Mouse (Mus musculus): ENCODE data around the gene Taf3. TPM values are rescaled to one million over a fixed set of nuclear protein-coding genes. Genes with fewer than 3 reads are reported as not detected.

Taf3 gene
- polyA plus RNA-seq, 1 experiment from 2014 or later: 11.4 TPM

DNA sequence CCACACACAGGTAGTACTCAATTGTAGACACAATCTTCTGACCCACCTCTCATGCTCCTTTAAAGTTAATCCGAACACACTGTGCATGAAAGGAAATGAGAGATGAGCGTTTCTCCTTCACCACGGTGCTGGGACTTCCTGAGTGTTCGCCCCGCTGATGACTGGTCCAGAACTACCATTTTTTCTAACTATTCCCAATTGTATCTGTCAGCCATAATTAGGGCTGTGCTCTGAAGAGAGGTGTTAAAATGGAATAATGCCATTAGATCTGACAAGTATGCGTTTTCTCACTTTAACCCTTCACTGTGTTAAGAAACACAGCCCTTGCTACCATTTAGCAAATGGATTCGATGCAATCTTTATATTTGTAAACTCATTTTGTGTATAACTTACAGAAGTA, 18.6 kb downstream of the Taf3 start:
- H3K27ac ChIP-seq (ENCODE audit: low read depth, low read length): no peak overlapping the region
- no peak overlapping the region for H3K9ac ChIP-seq (ENCODE audit: low read depth, low read length)
- no peak overlapping the region for H3K4me3 ChIP-seq (ENCODE audit: low read length)
- H3K36me3 ChIP-seq (ENCODE audit: control insufficient read depth, insufficient read depth, low read length): no peaks in the 10 kb centered on the region
- no peak; the same call in 1 of the 2 replicates for ATAC-seq
- H3K27me3 ChIP-seq (replicated peaks; ENCODE audit: control insufficient read depth, insufficient read depth, low read length): no peaks in the 10 kb centered on the region
- no peaks in the 10 kb centered on the region for H3K9me3 ChIP-seq (ENCODE audit: control insufficient read depth, low read length)
- no peak overlapping the region for H3K4me2 ChIP-seq (ENCODE audit: low read length)
- WGBS: 72% methylated on average over 7 of the region's 7 CpGs
- peaks cover 4% of the 10 kb centered on the region; the same call in 1 of the 2 replicates for H3K4me1 ChIP-seq (ENCODE audit: control insufficient read depth, insufficient read depth, low read depth, low read length)

DNA sequence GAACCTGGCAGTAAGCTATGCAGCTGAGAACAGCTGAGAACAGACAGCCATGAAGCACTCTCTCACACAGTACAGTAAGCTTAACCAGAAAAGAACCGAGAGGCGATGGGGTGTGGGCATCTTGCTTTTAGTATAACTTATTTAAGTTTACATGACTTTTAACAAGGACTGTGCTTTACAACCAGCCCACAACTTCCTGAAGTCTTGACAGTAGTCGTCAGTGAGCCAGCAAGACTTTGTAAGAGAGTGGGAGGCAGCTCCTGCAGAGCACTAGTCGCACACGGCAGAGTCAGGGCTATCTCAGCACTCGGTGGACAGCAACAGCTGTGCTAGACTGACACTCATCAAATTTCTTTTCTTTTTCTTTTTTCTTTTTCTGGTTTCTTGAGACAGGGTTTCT, 24.1 kb downstream of the Taf3 start:
- no peak overlapping the region for H3K9ac ChIP-seq (ENCODE audit: low read depth, low read length)
- no peaks in the 10 kb centered on the region for H3K27me3 ChIP-seq (replicated peaks; ENCODE audit: control insufficient read depth, insufficient read depth, low read length)
- 87% methylated on average over 6 of the region's 6 CpGs for WGBS
- no peaks in the 10 kb centered on the region for H3K36me3 ChIP-seq (ENCODE audit: control insufficient read depth, insufficient read depth, low read length)
- no peak overlapping the region for H3K4me3 ChIP-seq (ENCODE audit: low read length)
- no peak overlapping the region for H3K4me2 ChIP-seq (ENCODE audit: low read length)
- no peaks in the 10 kb centered on the region; the same call in 1 of the 2 replicates for H3K4me1 ChIP-seq (ENCODE audit: control insufficient read depth, insufficient read depth, low read depth, low read length)
- no peak for ATAC-seq
- no peak overlapping the region for H3K27ac ChIP-seq (ENCODE audit: low read depth, low read length)
- H3K9me3 ChIP-seq (ENCODE audit: control insufficient read depth, low read length): no peaks in the 10 kb centered on the region

DNA sequence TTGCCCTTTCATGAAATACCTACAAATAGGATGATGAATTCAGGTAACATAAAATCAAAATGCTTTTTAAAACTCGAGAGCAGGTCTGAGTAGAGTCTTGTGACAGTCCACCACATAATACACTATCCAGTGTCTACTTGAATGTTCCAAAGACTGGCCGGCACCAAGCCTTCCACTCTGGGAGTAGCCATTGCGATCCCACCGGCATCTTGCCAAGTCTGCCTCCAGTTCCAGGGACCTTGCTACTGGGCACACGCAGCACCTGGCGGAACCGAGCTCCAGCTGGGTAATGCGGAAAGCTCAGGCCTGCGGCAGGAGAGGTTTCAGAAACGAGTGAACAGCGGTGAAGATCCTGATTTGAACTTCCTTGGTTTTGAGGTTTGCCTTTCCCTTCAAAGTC, 27.1 kb downstream of the Taf3 start:
- H3K9me3 ChIP-seq (ENCODE audit: control insufficient read depth, low read length): no peaks in the 10 kb centered on the region
- no peaks in the 10 kb centered on the region for H3K4me1 ChIP-seq (ENCODE audit: control insufficient read depth, insufficient read depth, low read depth, low read length)
- H3K27me3 ChIP-seq (replicated peaks; ENCODE audit: control insufficient read depth, insufficient read depth, low read length): no peaks in the 10 kb centered on the region
- H3K36me3 ChIP-seq (ENCODE audit: control insufficient read depth, insufficient read depth, low read length): no peaks in the 10 kb centered on the region
- ATAC-seq: no peak
- no peak overlapping the region for H3K9ac ChIP-seq (ENCODE audit: low read depth, low read length)
- 90% methylated on average over 11 of the region's 11 CpGs for WGBS
- no peak overlapping the region for H3K27ac ChIP-seq (ENCODE audit: low read depth, low read length)
- no peak overlapping the region for H3K4me3 ChIP-seq (ENCODE audit: low read length)
- no peak overlapping the region for H3K4me2 ChIP-seq (ENCODE audit: low read length)

DNA sequence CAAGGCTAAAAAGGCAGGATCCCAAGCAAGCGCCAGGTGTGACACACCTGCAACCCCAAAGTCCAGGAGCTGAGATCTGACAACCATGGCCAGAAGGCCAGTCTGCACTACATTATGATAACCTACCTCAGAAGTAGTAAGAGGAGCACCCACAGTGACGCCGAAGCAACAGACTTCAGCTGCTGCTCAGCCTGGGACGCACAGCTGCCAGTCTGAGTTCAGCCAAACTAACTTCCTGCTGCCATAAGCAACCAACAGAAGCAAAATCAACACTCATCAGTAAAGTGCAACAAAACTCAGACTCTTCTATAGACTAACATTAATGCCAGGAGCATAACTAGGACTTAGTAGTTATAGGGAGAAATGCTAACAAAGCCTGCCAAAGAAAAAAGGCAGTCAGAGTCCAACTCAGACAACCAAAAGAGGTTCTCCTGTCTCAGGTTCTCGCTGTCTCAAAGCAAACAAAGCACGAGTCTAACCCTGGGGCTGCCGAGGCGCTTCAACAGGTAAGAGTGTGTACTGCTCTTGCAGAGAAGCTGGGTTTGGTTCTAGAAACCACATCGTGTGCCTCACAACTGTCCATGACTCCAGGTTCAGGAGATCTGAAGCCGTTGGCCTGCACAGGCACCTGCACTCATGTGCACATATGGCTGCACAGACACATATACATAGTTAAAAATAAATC, 33.3 kb downstream of the Taf3 start:
- Histone ChIP-seq H3K9ac (ENCODE audit: low read depth, low read length) (no peak overlapping the region), H3K9me3 (ENCODE audit: control insufficient read depth, low read length) (no peaks in the 10 kb centered on the region), H3K4me3 (ENCODE audit: low read length) (no peak overlapping the region), H3K27me3 (replicated peaks; ENCODE audit: control insufficient read depth, insufficient read depth, low read length) (no peaks in the 10 kb centered on the region), H3K36me3 (ENCODE audit: control insufficient read depth, insufficient read depth, low read length) (no peaks in the 10 kb centered on the region), H3K4me2 (ENCODE audit: low read length) (no peak overlapping the region), H3K4me1 (ENCODE audit: control insufficient read depth, insufficient read depth, low read depth, low read length) (no peaks in the 10 kb centered on the region), H3K27ac (ENCODE audit: low read depth, low read length) (no peak overlapping the region)
- 91% methylated on average over 10 of the region's 10 CpGs for WGBS
- no peak for ATAC-seq

DNA sequence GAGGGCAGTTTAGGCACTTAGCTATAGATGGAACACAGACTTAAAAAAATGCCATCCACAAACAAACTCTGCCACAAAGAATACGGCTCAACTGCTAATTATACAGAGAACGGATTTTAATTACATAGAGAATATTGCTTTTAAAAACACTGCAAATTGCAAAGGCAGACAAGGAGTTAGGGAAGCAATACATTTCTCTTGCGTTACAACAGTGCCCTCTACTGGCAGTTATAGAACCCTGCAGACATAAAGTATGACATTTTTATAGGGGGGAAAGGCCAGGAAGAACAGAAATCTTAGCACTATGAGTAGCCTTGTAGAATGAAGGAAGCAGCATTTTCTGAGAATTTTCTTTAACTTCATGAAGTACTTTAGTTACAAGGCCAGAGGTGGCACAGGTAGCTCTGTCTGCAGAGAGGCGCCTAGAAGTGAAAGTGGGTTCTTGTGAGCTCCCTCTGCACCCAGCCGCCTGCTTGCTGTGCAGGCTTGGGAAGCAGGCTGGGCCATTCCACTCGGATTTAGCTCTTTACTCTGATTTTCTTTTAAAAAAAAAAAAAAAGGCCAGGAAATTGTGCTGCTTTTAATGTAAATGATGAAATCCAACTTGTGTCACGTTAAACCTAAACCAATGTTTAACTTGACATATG, 38.0 kb downstream of the Taf3 start:
- WGBS: 38% methylated on average over 7 of the region's 7 CpGs
- Histone ChIP-seq H3K27ac (ENCODE audit: low read depth, low read length) (no peak overlapping the region), H3K9ac (ENCODE audit: low read depth, low read length) (no peak overlapping the region), H3K9me3 (ENCODE audit: control insufficient read depth, low read length) (no peaks in the 10 kb centered on the region), H3K27me3 (replicated peaks; ENCODE audit: control insufficient read depth, insufficient read depth, low read length) (no peaks in the 10 kb centered on the region), H3K36me3 (ENCODE audit: control insufficient read depth, insufficient read depth, low read length) (no peaks in the 10 kb centered on the region), H3K4me2 (ENCODE audit: low read length) (no peak overlapping the region), H3K4me3 (ENCODE audit: low read length) (no peak overlapping the region), H3K4me1 (ENCODE audit: control insufficient read depth, insufficient read depth, low read depth, low read length) (no peaks in the 10 kb centered on the region)
- ATAC-seq: peak; percentile 61; the same call in 1 of the 2 replicates

DNA sequence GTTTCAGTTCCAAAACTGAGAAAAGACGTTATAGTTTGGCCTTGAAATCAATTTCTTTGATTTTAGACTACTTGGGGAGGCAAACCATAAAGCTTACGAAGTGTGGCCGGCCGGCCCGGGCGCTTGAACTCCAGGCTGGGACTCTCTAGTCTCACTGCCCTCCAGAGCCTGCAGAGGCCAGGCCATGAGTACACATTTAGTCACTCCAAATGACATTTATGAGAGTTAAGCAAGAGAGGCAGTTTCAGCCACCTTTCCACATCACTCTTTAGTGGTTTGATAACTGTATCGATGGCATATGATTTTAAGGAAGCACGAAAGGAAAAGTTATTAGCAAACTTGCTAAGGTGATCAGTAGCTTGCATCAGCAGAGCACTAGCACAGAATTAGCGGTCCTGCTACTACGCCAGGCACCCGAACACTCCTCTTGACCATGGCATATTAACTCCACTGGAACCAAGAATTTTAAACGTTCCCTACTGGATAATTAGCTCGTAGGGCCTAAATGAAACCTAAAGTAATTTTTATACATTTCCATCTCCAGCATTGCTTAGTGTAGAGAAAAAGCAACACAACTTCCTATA, 38.6 kb downstream of the Taf3 start:
- Histone ChIP-seq H3K9me3 (ENCODE audit: control insufficient read depth, low read length) (no peaks in the 10 kb centered on the region), H3K36me3 (ENCODE audit: control insufficient read depth, insufficient read depth, low read length) (no peaks in the 10 kb centered on the region), H3K27me3 (replicated peaks; ENCODE audit: control insufficient read depth, insufficient read depth, low read length) (no peaks in the 10 kb centered on the region), H3K4me2 (ENCODE audit: low read length) (no peak overlapping the region), H3K4me1 (ENCODE audit: control insufficient read depth, insufficient read depth, low read depth, low read length) (no peaks in the 10 kb centered on the region), H3K27ac (ENCODE audit: low read depth, low read length) (no peak overlapping the region), H3K9ac (ENCODE audit: low read depth, low read length) (no peak overlapping the region), H3K4me3 (ENCODE audit: low read length) (no peak overlapping the region)
- 84% methylated on average over 13 of the region's 13 CpGs for WGBS
- ATAC-seq: 0 out of 2 replicates have a peak, but pooled peaks have one; percentile 27

DNA sequence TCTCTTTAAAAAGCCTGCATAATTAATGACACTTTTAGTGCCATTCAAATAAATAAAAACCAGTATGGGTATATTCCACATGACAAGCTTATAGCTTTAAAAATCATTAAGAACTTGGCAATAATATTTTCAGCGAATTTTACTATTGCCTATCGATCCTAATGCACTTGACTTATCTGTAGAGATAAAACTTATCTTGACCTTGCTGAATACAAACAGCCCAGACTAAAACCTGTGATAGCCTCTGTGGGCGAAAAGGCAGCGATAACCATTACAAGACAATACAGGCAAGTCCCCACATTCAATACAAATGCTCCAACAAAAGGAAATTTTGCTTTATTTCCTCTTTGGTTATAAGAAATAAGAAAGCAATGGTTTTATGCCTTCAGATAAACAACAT, 39.8 kb downstream of the Taf3 start:
- Histone ChIP-seq H3K4me2 (ENCODE audit: low read length) (no peak overlapping the region), H3K27me3 (replicated peaks; ENCODE audit: control insufficient read depth, insufficient read depth, low read length) (no peaks in the 10 kb centered on the region), H3K9ac (ENCODE audit: low read depth, low read length) (no peak overlapping the region), H3K4me3 (ENCODE audit: low read length) (no peak overlapping the region), H3K27ac (ENCODE audit: low read depth, low read length) (no peak overlapping the region), H3K36me3 (ENCODE audit: control insufficient read depth, insufficient read depth, low read length) (no peaks in the 10 kb centered on the region), H3K4me1 (ENCODE audit: control insufficient read depth, insufficient read depth, low read depth, low read length) (no peaks in the 10 kb centered on the region), H3K9me3 (ENCODE audit: control insufficient read depth, low read length) (no peaks in the 10 kb centered on the region)
- ATAC-seq: no peak
- WGBS: 88% methylated on average over 4 of the region's 4 CpGs

DNA sequence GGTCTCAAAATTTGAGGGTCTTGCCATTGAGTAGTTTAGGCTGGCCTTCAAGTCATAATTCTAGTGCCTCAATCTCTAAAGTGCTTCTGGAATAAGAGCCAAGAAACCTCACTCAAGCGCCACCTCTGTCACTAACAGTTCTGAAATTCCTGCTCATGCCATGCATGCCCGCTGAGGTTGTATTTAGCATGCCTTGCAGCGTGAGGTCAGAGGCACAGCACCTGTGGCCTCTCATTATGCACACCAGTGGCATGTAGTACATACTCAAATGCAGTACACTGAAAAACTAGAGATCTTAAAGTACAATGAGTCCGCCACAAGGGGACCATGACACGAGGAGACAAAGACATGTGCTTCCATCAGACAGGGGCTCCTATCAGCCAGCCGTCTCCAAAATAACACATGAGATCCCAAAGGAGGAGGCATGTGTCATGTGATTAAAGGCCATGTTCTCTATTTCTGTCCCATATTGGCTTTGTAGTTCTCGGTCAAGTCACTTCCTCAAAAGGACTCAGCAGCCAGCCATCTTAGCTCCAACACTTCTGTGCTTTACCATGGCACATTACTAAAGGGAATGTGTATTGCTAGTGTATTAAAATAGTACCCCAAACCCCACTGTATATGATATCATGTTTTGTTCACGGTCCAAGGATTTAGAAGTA, 43.3 kb downstream of the Taf3 start:
- no peaks in the 10 kb centered on the region for H3K9me3 ChIP-seq (ENCODE audit: control insufficient read depth, low read length)
- H3K4me3 ChIP-seq (ENCODE audit: low read length): no peak overlapping the region
- no peaks in the 10 kb centered on the region for H3K36me3 ChIP-seq (ENCODE audit: control insufficient read depth, insufficient read depth, low read length)
- no peaks in the 10 kb centered on the region for H3K27me3 ChIP-seq (replicated peaks; ENCODE audit: control insufficient read depth, insufficient read depth, low read length)
- no peak overlapping the region for H3K9ac ChIP-seq (ENCODE audit: low read depth, low read length)
- 77% methylated on average over 8 of the region's 8 CpGs for WGBS
- H3K27ac ChIP-seq (ENCODE audit: low read depth, low read length): no peak overlapping the region
- H3K4me2 ChIP-seq (ENCODE audit: low read length): no peak overlapping the region
- ATAC-seq: no peak
- no peaks in the 10 kb centered on the region for H3K4me1 ChIP-seq (ENCODE audit: control insufficient read depth, insufficient read depth, low read depth, low read length)

DNA sequence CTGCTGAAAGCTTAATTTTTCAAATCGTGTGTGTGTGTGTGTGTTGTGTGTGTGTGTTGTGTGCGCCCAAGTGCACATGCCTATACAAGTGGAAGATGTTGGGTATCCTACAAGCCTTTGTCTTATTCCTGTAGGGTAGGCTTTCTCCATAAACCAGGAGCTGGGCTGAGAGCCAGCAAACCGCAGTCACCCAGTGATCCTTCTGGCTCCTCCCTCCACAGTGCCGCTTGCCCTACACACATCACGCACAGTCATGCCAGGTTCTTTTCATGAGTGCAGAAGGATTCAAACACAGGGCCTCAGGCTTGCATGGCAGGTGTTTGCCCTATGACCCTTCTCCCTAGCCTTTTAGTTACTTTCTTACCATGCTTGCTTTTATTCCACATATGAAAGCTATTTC, 45.0 kb downstream of the Taf3 start:
- H3K27ac ChIP-seq (ENCODE audit: low read depth, low read length): no peak overlapping the region
- no peak overlapping the region for H3K4me2 ChIP-seq (ENCODE audit: low read length)
- ATAC-seq: peak; percentile 48; the same call in 1 of the 2 replicates
- no peaks in the 10 kb centered on the region for H3K36me3 ChIP-seq (ENCODE audit: control insufficient read depth, insufficient read depth, low read length)
- H3K9ac ChIP-seq (ENCODE audit: low read depth, low read length): no peak overlapping the region
- no peaks in the 10 kb centered on the region for H3K4me1 ChIP-seq (ENCODE audit: control insufficient read depth, insufficient read depth, low read depth, low read length)
- no peaks in the 10 kb centered on the region for H3K27me3 ChIP-seq (replicated peaks; ENCODE audit: control insufficient read depth, insufficient read depth, low read length)
- no peak overlapping the region for H3K4me3 ChIP-seq (ENCODE audit: low read length)
- 68% methylated on average over 5 of the region's 5 CpGs for WGBS
- no peaks in the 10 kb centered on the region for H3K9me3 ChIP-seq (ENCODE audit: control insufficient read depth, low read length)

Measured in hindbrain, embryonic 16.5 days (tissue).